Mouse (Mus musculus) midbrain, embryonic 13.5 days (tissue): ENCODE measurements around the gene Myl6. TPM values are rescaled to one million over a fixed set of nuclear protein-coding genes. Genes with fewer than 3 reads are reported as not detected.
A peak's percentile ranks its signal among the peaks of the same experiment; 100 is the strongest.
"Not testable (repeated sequence)": the region's sequence is repeated elsewhere in the genome, so short reads cannot be mapped to it uniquely, and the experiment has no call there.

Source experiments
- ATAC-seq: fragments of 200-750 bp; cut with Nextera tagmentation; 2 replicates; pipeline ENCODE4 v1.8.0; 2017; ENCODE audit warnings: mild to moderate bottlenecking, moderate TSS enrichment, moderate library complexity
- H3K27ac ChIP-seq: fragments of 300-500 bp; sonication (generic); 2 replicates; pipeline ENCODE4 v1.5.1; 2015; ENCODE audit warnings: inconsistent platforms, mild to moderate bottlenecking, moderate library complexity
- H3K27me3 ChIP-seq: fragments of 300-500 bp; sonication (generic); 2 replicates; pipeline ENCODE4 v1.6.1; 2015; ENCODE audit warnings: mild to moderate bottlenecking, inconsistent platforms
- H3K36me3 ChIP-seq: fragments of 300-500 bp; sonication (generic); 2 replicates; pipeline ENCODE4 v1.6.1; 2015; ENCODE audit warnings: mild to moderate bottlenecking, inconsistent platforms
- H3K4me1 ChIP-seq: fragments of 300-500 bp; sonication (generic); replicated peaks from 2 replicates; pipeline ENCODE4 v1.6.1; 2015; ENCODE audit warnings: inconsistent platforms
- H3K4me2 ChIP-seq: fragments of 300-500 bp; sonication (generic); replicated peaks from 2 replicates; pipeline ENCODE4 v1.6.1; 2015; ENCODE audit warnings: moderate library complexity, mild to moderate bottlenecking, inconsistent platforms
- H3K4me3 ChIP-seq: fragments of 300-500 bp; sonication (generic); replicated peaks from 2 replicates; pipeline ENCODE4 v1.5.1; 2015; ENCODE audit warnings: mild to moderate bottlenecking, inconsistent platforms
- H3K9ac ChIP-seq: fragments of 300-500 bp; sonication (generic); replicated peaks from 2 replicates; pipeline ENCODE4 v1.6.1; 2015; ENCODE audit warnings: mild to moderate bottlenecking, inconsistent platforms
- H3K9me3 ChIP-seq: fragments of 300-500 bp; sonication (generic); 2 replicates; pipeline ENCODE4 v1.6.1; 2016; ENCODE audit warnings: mild to moderate bottlenecking, inconsistent platforms
- WGBS: fragments of 180-500 bp; shearing (Covaris S2); methylation state at CpG from one replicate; pipeline ENCODE4 v1.1.7; 2015; 5-methylcytosine and 5-hydroxymethylcytosine counted together
- polyA plus RNA-seq: library from polyadenylated mRNA; unstranded; fragments of >200 nt; fragmentation: Nextera tagmentation; extraction: Ambion mirVana; gene quantifications from 2 replicates; pipeline ENCODE4 v1.2.1, GENCODE M21; 2015

Myl6 gene
- polyA plus RNA-seq, 1 experiment from 2014 or later = 885 TPM

GRCm38 (mm10) chr10:128505974-128506373 is 12.0 kb upstream of the Myl6 start:
- Histone ChIP-seq H3K4me1 (no peaks in the 10 kb centered on the region), H3K27ac (no peak overlapping the region), H3K9ac (no peak overlapping the region), H3K27me3 (no peaks in the 10 kb centered on the region), H3K36me3 (peaks cover 11% of the 10 kb centered on the region; the same call in 1 of the 2 replicates), H3K4me2 (no peak overlapping the region), H3K4me3 (no peak overlapping the region), H3K9me3 (no peaks in the 10 kb centered on the region)
- no peak for ATAC-seq
- 93% methylated on average over 14 of the region's 14 CpGs for WGBS

GRCm38 (mm10) chr10:128505371-128505667 is 11.4 kb upstream of the Myl6 start:
- not testable (repeated sequence) for H3K4me3 ChIP-seq, H3K27me3 ChIP-seq, H3K4me1 ChIP-seq, H3K36me3 ChIP-seq, H3K4me2 ChIP-seq, H3K27ac ChIP-seq, H3K9me3 ChIP-seq, ATAC-seq, H3K9ac ChIP-seq
- WGBS = 93% methylated on average over 5 of the region's 5 CpGs

GRCm38 (mm10) chr10:128504641-128505370 is 10.9 kb upstream of the Myl6 start:
- Histone ChIP-seq H3K4me2 (no peak overlapping the region), H3K27me3 (no peaks in the 10 kb centered on the region), H3K4me3 (no peak overlapping the region), H3K27ac (no peak overlapping the region), H3K9me3 (no peaks in the 10 kb centered on the region), H3K4me1 (no peaks in the 10 kb centered on the region), H3K36me3 (peaks cover 5% of the 10 kb centered on the region; the same call in 1 of the 2 replicates), H3K9ac (no peak overlapping the region)
- no peak for ATAC-seq
- WGBS = 87% methylated on average over 9 of the region's 9 CpGs

GRCm38 (mm10) chr10:128504012-128504411 is 10.1 kb upstream of the Myl6 start:
- H3K4me3 ChIP-seq = no peak overlapping the region
- peaks cover 6% of the 10 kb centered on the region for H3K4me1 ChIP-seq
- no peaks in the 10 kb centered on the region; the same call in 1 of the 2 replicates for H3K36me3 ChIP-seq
- WGBS = 87% methylated on average over 3 of the region's 3 CpGs
- no peak overlapping the region for H3K9ac ChIP-seq
- no peak overlapping the region for H3K27ac ChIP-seq
- no peak overlapping the region for H3K4me2 ChIP-seq
- no peaks in the 10 kb centered on the region for H3K27me3 ChIP-seq
- no peak for ATAC-seq
- no peaks in the 10 kb centered on the region for H3K9me3 ChIP-seq

- Histone ChIP-seq H3K4me2 (no peak overlapping the region), H3K27me3 (no peaks in the 10 kb centered on the region), H3K9ac (no peak overlapping the region), H3K9me3 (no peaks in the 10 kb centered on the region), H3K4me3 (no peak overlapping the region), H3K27ac (no peak overlapping the region), H3K4me1 (peaks cover 6% of the 10 kb centered on the region), H3K36me3 (no peaks in the 10 kb centered on the region)
- 80% methylated on average over 8 of the region's 8 CpGs for WGBS
- no peak for ATAC-seq
Measured at GRCm38 (mm10) chr10:128503532-128503931, 9.6 kb upstream of the Myl6 start.

GRCm38 (mm10) chr10:128502341-128502740 is 8.4 kb upstream of the Myl6 start:
- no peak overlapping the region for H3K9ac ChIP-seq
- 82% methylated on average over 5 of the region's 5 CpGs for WGBS

GRCm38 (mm10) chr10:128499116-128499671 is 5.2 kb upstream of the Myl6 start:
- H3K9me3 ChIP-seq = no peaks in the 10 kb centered on the region
- peak overlapping the region; percentile 67 for H3K9ac ChIP-seq
- H3K36me3 ChIP-seq = no peaks in the 10 kb centered on the region
- ATAC-seq = peak; percentile 41
- peak overlapping the region; percentile 73 for H3K27ac ChIP-seq
- H3K4me2 ChIP-seq = peak overlapping the region; percentile 74
- H3K4me3 ChIP-seq = peak overlapping the region; percentile 71
- peaks cover 35% of the 10 kb centered on the region for H3K4me1 ChIP-seq
- H3K27me3 ChIP-seq = peaks cover 10% of the 10 kb centered on the region; the same call in 1 of the 2 replicates
- WGBS = 1% methylated on average over 21 of the region's 21 CpGs

More at GRCm38 (mm10) chr10:128502341-128502740, 8.4 kb upstream of the Myl6 start:
- Histone ChIP-seq H3K4me2 (no peak overlapping the region), H3K4me1 (peaks cover 16% of the 10 kb centered on the region), H3K27me3 (no peaks in the 10 kb centered on the region), H3K27ac (no peak overlapping the region), H3K36me3 (no peaks in the 10 kb centered on the region), H3K4me3 (no peak overlapping the region), H3K9me3 (no peaks in the 10 kb centered on the region)
- no peak for ATAC-seq

- peak within 1 kb of the TSS; percentile 71 for H3K4me3 ChIP-seq
- peaks cover 10% of the 10 kb centered on the region; the same call in 1 of the 2 replicates for H3K27me3 ChIP-seq
- ATAC-seq = peak; percentile 85
- 0% methylated on average over 27 of the region's 27 CpGs for WGBS
- no peaks in the 10 kb centered on the region for H3K36me3 ChIP-seq
- H3K4me1 ChIP-seq = peaks cover 35% of the 10 kb centered on the region
- peak within 1 kb of the TSS; percentile 73 for H3K27ac ChIP-seq
- H3K4me2 ChIP-seq = peak within 1 kb of the TSS; percentile 74
- no peaks in the 10 kb centered on the region for H3K9me3 ChIP-seq
- peak within 1 kb of the TSS; percentile 67 for H3K9ac ChIP-seq
Measured at GRCm38 (mm10) chr10:128498590-128498989, 4.6 kb upstream of the Myl6 start, which contains the start of gene Myl6b. Gene Myl6b, minus strand, starts transcription at chr10:128498685.

- no peaks in the 10 kb centered on the region for H3K9me3 ChIP-seq
- no peak for ATAC-seq
- H3K27ac ChIP-seq = no peak overlapping the region
- H3K9ac ChIP-seq = peak overlapping the region; percentile 32; the same call in 1 of the 2 replicates
- H3K4me3 ChIP-seq = peak overlapping the region; percentile 3; the same call in 1 of the 2 replicates
- peaks cover 41% of the 10 kb centered on the region for H3K4me1 ChIP-seq
- no peaks in the 10 kb centered on the region for H3K36me3 ChIP-seq
- H3K4me2 ChIP-seq = no peak overlapping the region
- H3K27me3 ChIP-seq = peaks cover 10% of the 10 kb centered on the region; the same call in 1 of the 2 replicates
- WGBS = 40% methylated on average over 6 of the region's 6 CpGs
Measured at GRCm38 (mm10) chr10:128497134-128497737, 3.3 kb upstream of the Myl6 start.

- peaks cover 10% of the 10 kb centered on the region; the same call in 1 of the 2 replicates for H3K27me3 ChIP-seq
- peaks cover 48% of the 10 kb centered on the region for H3K4me1 ChIP-seq
- H3K27ac ChIP-seq = no peak overlapping the region
- H3K9ac ChIP-seq = no peak overlapping the region
- no peak for ATAC-seq
- peaks cover 4% of the 10 kb centered on the region for H3K36me3 ChIP-seq
- no peak overlapping the region for H3K4me3 ChIP-seq
- WGBS = 24% methylated on average over 6 of the region's 6 CpGs
- H3K4me2 ChIP-seq = no peak overlapping the region
- no peaks in the 10 kb centered on the region for H3K9me3 ChIP-seq
Measured at GRCm38 (mm10) chr10:128496509-128497077, 2.6 kb upstream of the Myl6 start.

- H3K9ac ChIP-seq = no peak overlapping the region
- ATAC-seq = no peak
- H3K4me1 ChIP-seq = peaks cover 55% of the 10 kb centered on the region
- no peak overlapping the region for H3K27ac ChIP-seq
- H3K4me2 ChIP-seq = no peak overlapping the region
- H3K9me3 ChIP-seq = no peaks in the 10 kb centered on the region
- 84% methylated on average over 4 of the region's 4 CpGs for WGBS
- H3K36me3 ChIP-seq = peaks cover 11% of the 10 kb centered on the region
- no peak overlapping the region for H3K4me3 ChIP-seq
- peaks cover 10% of the 10 kb centered on the region; the same call in 1 of the 2 replicates for H3K27me3 ChIP-seq
Measured at GRCm38 (mm10) chr10:128495903-128496302, 2.0 kb upstream of the Myl6 start.

- ATAC-seq = no peak
- no peaks in the 10 kb centered on the region for H3K9me3 ChIP-seq
- no peak overlapping the region for H3K27ac ChIP-seq
- H3K27me3 ChIP-seq = peaks cover 10% of the 10 kb centered on the region; the same call in 1 of the 2 replicates
- H3K9ac ChIP-seq = no peak overlapping the region
- H3K36me3 ChIP-seq = peaks cover 18% of the 10 kb centered on the region
- H3K4me3 ChIP-seq = peak overlapping the region; percentile 77
- WGBS = 85% methylated on average over 2 of the region's 2 CpGs
- peaks cover 61% of the 10 kb centered on the region for H3K4me1 ChIP-seq
- H3K4me2 ChIP-seq = peak overlapping the region; percentile 67
Measured at GRCm38 (mm10) chr10:128495270-128495669, 1.3 kb upstream of the Myl6 start.
